Mouse (Mus musculus) neutrophil, adult 83 days (primary cell): ENCODE results near the gene Dusp16. TPM values are rescaled to one million over a fixed set of nuclear protein-coding genes. Genes with fewer than 3 reads are reported as not detected.

Source experiments
- total RNA-seq, 2 experiments: library from RNA; stranded (reverse); gene quantifications; one replicate each; pipeline ENCODE4 v1.2.4; 2023

Gene Dusp16
- total RNA-seq, result 1 to 10 TPM; 2.3 to 3.1 TPM

GRCm38 (mm10) chr6:134792141-134793045 lies at the start of gene Dusp16:
Gene Dusp16, minus strand, starts transcription at chr6:134792625.

GRCm38 (mm10) chr6:134829786-134830700 lies 37.6 kb upstream of the Dusp16 start, which contains the start of gene Crebl2:
Gene Crebl2, plus strand, starts transcription at chr6:134830154.

Other genes with a start within 250 kb of the Dusp16 start
- gene Lrp6, start 225.7 kb downstream of the Dusp16 start, total RNA-seq, result 10 to 100 TPM; 13.6 to 14.7 TPM
- gene Mansc1, start 160.1 kb downstream of the Dusp16 start, total RNA-seq, result 1 to 10 TPM in 1 of 2 experiments, under 1 TPM in 1; 0.70 to 1.1 TPM
- 10 to 100 TPM; 11.3 to 14.1 TPM for gene Borcs5, start 153.1 kb downstream of the Dusp16 start, total RNA-seq
- gene Crebl2, start 37.5 kb upstream of the Dusp16 start, total RNA-seq, result 1 to 10 TPM; 7.6 to 8.5 TPM
- 1 to 10 TPM; 5.4 to 6.9 TPM for gene Gpr19, start 106.0 kb upstream of the Dusp16 start, total RNA-seq
- gene Cdkn1b, start 127.8 kb upstream of the Dusp16 start, total RNA-seq, result 10 to 100 TPM; 80.4 to 91.7 TPM
- under 1 TPM; 0.62 to 0.72 TPM for gene Apold1, start 189.1 kb upstream of the Dusp16 start, total RNA-seq
- gene Ddx47, start 219.0 kb upstream of the Dusp16 start, total RNA-seq, result 10 to 100 TPM; 51.0 to 55.2 TPM